Mouse (Mus musculus) small intestine, adult 2 months (tissue): ENCODE results near the gene Cstf1.

Source experiments
- CTCF ChIP-seq: fragments of 200-500 bp; IDR thresholded peaks from 2 replicates; pipeline ENCODE4 v1.5.1; 2012; ENCODE audit warnings: low read depth, mild to moderate bottlenecking, control low read depth, inconsistent platforms, low read length, moderate library complexity, mixed read lengths; ENCODE audit not compliant: insufficient replicate concordance, insufficient read length; ENCODE audit errors: extremely low read depth
- POLR2A ChIP-seq: fragments of 200-500 bp; IDR thresholded peaks from 2 replicates; pipeline ENCODE4 v1.6.1; 2012; ENCODE audit warnings: low read depth, mild to moderate bottlenecking, control low read depth, inconsistent platforms, low read length, moderate library complexity

GRCm38 (mm10) chr2:172355833-172356232, 14.6 kb upstream of the Cstf1 start:
- TF ChIP-seq POLR2A (no peak), CTCF (no peak)
